Mouse (Mus musculus) E14TG2a.4 (cell line): ENCODE data around the gene Cmss1.

Source experiments
- H3K27me3 ChIP-seq: 2 replicates; pipeline ENCODE4 v1.6.1; 2014; ENCODE audit warnings: low read length, control low read depth; ENCODE audit not compliant: insufficient read depth
- H3K36me3 ChIP-seq: 2 replicates; pipeline ENCODE4 v1.6.1; 2014; ENCODE audit warnings: low read length, control low read depth; ENCODE audit not compliant: insufficient read depth
- H3K4me1 ChIP-seq: replicated peaks from 2 replicates; pipeline ENCODE4 v1.6.1; 2014; ENCODE audit warnings: low read depth, low read length, control low read depth
- H3K4me3 ChIP-seq: replicated peaks from 2 replicates; pipeline ENCODE4 v1.5.1; 2014; ENCODE audit warnings: mild to moderate bottlenecking, low read length
- H3K9me3 ChIP-seq: 2 replicates; pipeline ENCODE4 v1.6.1; 2014; ENCODE audit warnings: low read length, control low read depth
- CTCF ChIP-seq: conservative IDR thresholded peaks from 2 replicates; pipeline ENCODE4 v1.5.1; 2014; ENCODE audit warnings: low read length
- NANOG ChIP-seq: IDR thresholded peaks from 2 replicates; pipeline ENCODE4 v1.6.1; 2014; ENCODE audit warnings: borderline replicate concordance, low read length, mixed read lengths
- POU5F1 ChIP-seq: IDR thresholded peaks from 2 replicates; pipeline ENCODE4 v1.6.1; 2014; ENCODE audit warnings: low read length, borderline replicate concordance

Gene Cmss1

DNA sequence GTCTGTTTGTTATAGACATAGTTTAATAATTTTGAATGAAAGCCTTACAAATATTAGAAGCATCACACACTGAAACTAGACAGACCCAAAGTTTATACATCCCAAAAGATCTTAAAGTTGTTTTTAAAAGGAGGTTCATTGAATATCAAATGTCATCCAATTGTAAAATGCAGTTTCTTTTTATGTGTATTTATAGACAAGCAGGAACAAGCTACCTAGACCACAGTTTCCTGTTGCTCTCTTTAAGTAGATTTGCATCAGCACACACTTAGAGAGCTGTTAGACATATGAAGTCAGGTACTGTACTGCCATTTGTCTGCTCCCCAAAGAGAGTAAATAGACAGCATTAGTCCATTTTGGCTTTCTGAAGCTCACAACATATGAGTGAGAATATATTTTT is 135.6 kb downstream of the Cmss1 start:
- H3K9me3 ChIP-seq = no peaks in the 10 kb centered on the region
- no peaks in the 10 kb centered on the region for H3K36me3 ChIP-seq
- no peaks in the 10 kb centered on the region for H3K27me3 ChIP-seq
- H3K4me3 ChIP-seq = no peak overlapping the region
- no peak for TF ChIP-seq CTCF
- TF ChIP-seq NANOG = no peak
- no peak for TF ChIP-seq POU5F1
- peaks cover 11% of the 10 kb centered on the region for H3K4me1 ChIP-seq

DNA sequence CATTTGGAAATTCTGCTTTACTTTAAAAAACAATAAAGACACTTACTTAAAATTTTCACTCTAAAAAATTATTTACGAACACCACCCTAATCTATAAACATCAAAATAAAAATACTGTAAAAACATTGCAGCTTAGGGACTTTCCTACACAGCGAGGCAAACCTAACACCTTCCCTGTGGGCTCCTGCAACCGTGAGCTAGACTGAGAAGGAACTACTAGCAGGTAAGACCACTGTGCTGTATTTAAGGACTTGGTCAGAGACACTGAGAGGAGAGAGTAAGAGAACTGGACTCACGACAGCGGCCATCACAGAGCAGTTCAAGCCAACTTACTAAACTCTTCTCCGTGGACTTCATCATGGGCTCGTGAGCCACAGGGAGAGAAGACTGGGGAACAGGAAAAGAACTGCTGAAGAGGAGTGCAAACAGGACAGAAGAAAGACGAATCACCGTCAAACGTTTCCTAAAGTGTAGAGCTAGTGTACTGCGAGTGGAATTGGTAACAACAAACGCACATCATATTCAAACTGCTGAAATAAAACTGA is 136.3 kb downstream of the Cmss1 start:
- H3K4me3 ChIP-seq = no peak overlapping the region
- H3K27me3 ChIP-seq = no peaks in the 10 kb centered on the region
- TF ChIP-seq CTCF (no peak), POU5F1 (no peak), NANOG (no peak)
- peaks cover 11% of the 10 kb centered on the region for H3K4me1 ChIP-seq
- H3K36me3 ChIP-seq = no peaks in the 10 kb centered on the region
- H3K9me3 ChIP-seq = no peaks in the 10 kb centered on the region

- no peak for TF ChIP-seq POU5F1
- TF ChIP-seq NANOG = no peak
- no peak for TF ChIP-seq CTCF
- H3K27me3 ChIP-seq = no peaks in the 10 kb centered on the region
- H3K4me3 ChIP-seq = no peak overlapping the region
- peaks cover 11% of the 10 kb centered on the region for H3K4me1 ChIP-seq
- no peaks in the 10 kb centered on the region for H3K36me3 ChIP-seq
- no peaks in the 10 kb centered on the region for H3K9me3 ChIP-seq
Observed at GRCm38 (mm10) chr16:57469869-57470268, 136.8 kb downstream of the Cmss1 start.

DNA sequence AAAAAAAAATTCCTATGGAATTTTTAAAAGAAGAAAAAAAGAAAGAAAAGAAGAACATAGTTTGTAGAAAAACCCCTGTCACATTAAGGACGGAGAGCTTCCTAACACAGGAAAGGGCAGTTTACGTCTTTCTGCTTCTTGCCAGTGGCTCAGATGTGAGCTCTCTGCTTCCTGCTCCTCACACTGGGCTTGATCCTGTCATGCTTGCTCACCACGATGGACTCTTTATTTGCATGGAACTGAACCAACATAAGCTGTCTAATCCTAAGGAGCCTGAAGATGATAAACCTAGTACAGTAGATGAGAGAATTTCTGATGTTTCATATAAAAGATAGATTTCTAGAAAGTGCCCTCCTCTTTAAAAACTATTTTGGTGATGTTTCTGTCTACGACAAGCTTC is 137.4 kb downstream of the Cmss1 start:
- Histone ChIP-seq H3K4me3 (no peak overlapping the region), H3K27me3 (no peaks in the 10 kb centered on the region), H3K9me3 (no peaks in the 10 kb centered on the region), H3K36me3 (no peaks in the 10 kb centered on the region), H3K4me1 (peaks cover 11% of the 10 kb centered on the region)
- TF ChIP-seq CTCF = no peak
- TF ChIP-seq NANOG = no peak
- TF ChIP-seq POU5F1 = no peak

GRCm38 (mm10) chr16:57465386-57465913 is 141.2 kb downstream of the Cmss1 start:
- no peak for TF ChIP-seq POU5F1
- TF ChIP-seq CTCF = no peak
- no peak for TF ChIP-seq NANOG
- H3K4me3 ChIP-seq = no peak overlapping the region
- no peaks in the 10 kb centered on the region for H3K9me3 ChIP-seq
- H3K36me3 ChIP-seq = no peaks in the 10 kb centered on the region
- no peaks in the 10 kb centered on the region for H3K4me1 ChIP-seq
- no peaks in the 10 kb centered on the region for H3K27me3 ChIP-seq

GRCm38 (mm10) chr16:57456003-57456402 is 150.7 kb downstream of the Cmss1 start:
- TF ChIP-seq POU5F1 (no peak), NANOG (no peak), CTCF (no peak)
- no peaks in the 10 kb centered on the region for H3K4me1 ChIP-seq
- no peaks in the 10 kb centered on the region for H3K36me3 ChIP-seq
- no peaks in the 10 kb centered on the region for H3K9me3 ChIP-seq
- no peaks in the 10 kb centered on the region for H3K27me3 ChIP-seq
- H3K4me3 ChIP-seq = no peak overlapping the region

- Histone ChIP-seq H3K9me3 (no peaks in the 10 kb centered on the region), H3K4me3 (no peak overlapping the region), H3K4me1 (no peaks in the 10 kb centered on the region), H3K27me3 (no peaks in the 10 kb centered on the region), H3K36me3 (no peaks in the 10 kb centered on the region)
- TF ChIP-seq POU5F1 (no peak), NANOG (no peak), CTCF (no peak)
Observed at GRCm38 (mm10) chr16:57455573-57455972, 151.1 kb downstream of the Cmss1 start.

DNA sequence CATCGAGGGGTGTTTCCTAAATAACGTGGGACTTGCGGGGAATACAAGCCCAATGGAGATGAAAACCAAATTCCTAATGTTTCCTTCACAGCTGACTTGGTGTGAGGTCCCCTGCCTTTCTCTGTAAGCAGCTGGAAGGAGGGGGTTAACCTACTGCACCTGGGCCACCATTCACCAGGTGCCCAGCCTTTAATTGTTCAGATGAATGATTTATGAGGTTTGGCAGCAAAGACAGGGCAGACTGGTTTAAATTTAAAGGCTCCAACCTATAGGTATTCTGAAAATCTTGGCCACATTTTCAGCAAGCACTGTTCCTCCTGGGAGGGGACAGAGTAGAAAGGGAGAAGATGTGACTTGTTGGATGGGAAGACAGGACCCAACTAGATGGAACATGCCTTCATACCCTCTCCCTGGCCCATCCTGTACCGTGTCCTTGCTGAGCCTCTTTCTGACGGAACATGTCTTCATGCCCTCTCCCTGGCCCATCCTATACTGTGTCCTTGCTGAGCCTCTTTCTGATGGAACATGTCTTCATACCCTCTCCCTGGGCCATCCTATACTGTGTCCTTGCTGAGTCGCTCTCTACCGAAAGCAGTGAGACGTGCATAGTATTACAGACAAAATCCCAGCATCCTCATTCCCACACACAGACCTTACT is 152.4 kb downstream of the Cmss1 start:
- H3K4me1 ChIP-seq = 0 out of 2 replicates have a peak, but pooled peaks cover 4% of the 10 kb centered on the region
- H3K9me3 ChIP-seq = no peaks in the 10 kb centered on the region
- TF ChIP-seq NANOG (no peak), CTCF (no peak)
- no peaks in the 10 kb centered on the region for H3K27me3 ChIP-seq
- no peak overlapping the region for H3K4me3 ChIP-seq
- H3K36me3 ChIP-seq = no peaks in the 10 kb centered on the region

GRCm38 (mm10) chr16:57453009-57453408 is 153.7 kb downstream of the Cmss1 start:
- 0 out of 2 replicates have a peak, but pooled peaks cover 4% of the 10 kb centered on the region for H3K4me1 ChIP-seq
- peaks cover 9% of the 10 kb centered on the region; the same call in 1 of the 2 replicates for H3K9me3 ChIP-seq
- no peaks in the 10 kb centered on the region for H3K27me3 ChIP-seq
- H3K36me3 ChIP-seq = no peaks in the 10 kb centered on the region
- no peak overlapping the region for H3K4me3 ChIP-seq
- no peak for TF ChIP-seq CTCF
- no peak for TF ChIP-seq POU5F1
- TF ChIP-seq NANOG = no peak
